Mouse (Mus musculus) lung, adult 2 months (tissue): ENCODE measurements at regions not wholly inside any gene's neighbourhood (a gene's known extent, or its start where the extent isn't known, plus 50 kb on each side); places are given as distances from the start of the nearest gene placed in this dataset.

ENCODE experiments used
- DNase-seq: peaks from one replicate; pipeline ENCODE4 v3.0.0; 2022
- H3K4me1 ChIP-seq: fragments of 200-500 bp; 2 replicates; pipeline ENCODE4 v1.6.1; 2011; ENCODE audit warnings: low read length; ENCODE audit not compliant: control insufficient read depth, insufficient read depth
- H3K4me3 ChIP-seq: fragments of 200-500 bp; replicated peaks from 2 replicates; pipeline ENCODE3; 2011; ENCODE audit warnings: low read depth, mild to moderate bottlenecking, control low read depth, low read length; ENCODE audit errors: extremely low read depth
- CTCF ChIP-seq: fragments of 200-500 bp; IDR thresholded peaks from 2 replicates; pipeline ENCODE4 v1.5.1; 2011; ENCODE audit warnings: mild to moderate bottlenecking, low read length, control low read depth; ENCODE audit not compliant: insufficient read depth
- POLR2A ChIP-seq: fragments of 200-500 bp; IDR thresholded peaks from 2 replicates; pipeline ENCODE4 v1.6.1; 2011; ENCODE audit warnings: low read depth, mild to moderate bottlenecking, control low read depth, low read length, borderline replicate concordance; ENCODE audit errors: extremely low read depth
- WGBS: fragments of 180-500 bp; shearing (Covaris S2); methylation state at CpG from one replicate; pipeline ENCODE4 v1.1.7; 2018; 5-methylcytosine and 5-hydroxymethylcytosine counted together

DNA sequence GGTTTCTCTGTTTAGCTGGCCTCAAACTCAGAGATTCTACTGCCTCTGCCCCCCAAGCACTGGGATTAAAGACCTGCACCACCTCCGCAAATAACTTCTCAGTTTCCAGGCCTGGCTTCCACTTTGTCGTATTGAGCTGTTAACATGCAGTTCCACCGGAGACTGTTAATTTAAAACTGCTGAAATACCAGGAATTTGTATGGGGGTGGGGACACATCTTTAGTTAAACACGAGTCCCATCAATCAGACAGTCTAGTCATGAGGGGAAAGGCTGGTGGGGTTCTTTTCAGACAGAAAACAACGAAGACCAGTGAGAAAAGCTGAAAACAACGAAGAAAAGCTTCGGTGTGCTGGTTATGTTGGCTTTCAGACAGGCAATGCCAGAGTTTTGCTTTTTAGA is 227.5 kb downstream of the Csl start:
- H3K4me3 ChIP-seq = no peak overlapping the region
- no peak for DNase-seq
- 79% methylated on average over 7 of the region's 7 CpGs for WGBS
- TF ChIP-seq CTCF (no peak), POLR2A (no peak)
- no peaks in the 10 kb centered on the region; the same call in 1 of the 2 replicates for H3K4me1 ChIP-seq

DNA sequence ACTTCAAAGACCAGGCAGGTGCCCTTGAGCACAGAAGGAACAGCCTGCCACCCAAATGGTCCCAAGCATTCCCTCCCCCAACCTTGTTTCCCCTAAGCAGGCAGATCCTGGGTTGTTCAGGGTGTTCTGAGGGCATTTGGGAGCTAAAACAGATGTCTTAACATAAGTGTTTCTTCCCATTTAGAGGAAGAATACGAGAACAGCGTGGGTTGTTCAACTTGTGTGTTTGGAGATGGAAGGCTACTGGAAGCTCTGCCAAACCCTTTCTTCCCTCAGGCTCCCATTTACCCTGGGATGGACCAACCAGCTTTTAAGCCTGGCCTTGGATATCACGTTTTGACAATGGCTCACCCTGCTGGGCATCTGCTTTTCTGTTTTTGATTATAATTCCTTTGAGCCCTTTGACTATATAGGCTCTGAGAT is 226.8 kb downstream of the Csl start:
- H3K4me3 ChIP-seq = no peak overlapping the region
- TF ChIP-seq CTCF (no peak), POLR2A (no peak)
- WGBS = 63% methylated on average over 3 of the region's 3 CpGs
- H3K4me1 ChIP-seq = no peaks in the 10 kb centered on the region; the same call in 1 of the 2 replicates
- DNase-seq = no peak

GRCm38 (mm10) chr10:99533468-99533867 is 226.0 kb downstream of the Csl start:
- 48% methylated on average over 4 of the region's 4 CpGs for WGBS
- DNase-seq = no peak
- no peak overlapping the region for H3K4me3 ChIP-seq
- TF ChIP-seq CTCF (no peak), POLR2A (no peak)
- H3K4me1 ChIP-seq = no peaks in the 10 kb centered on the region; the same call in 1 of the 2 replicates

DNA sequence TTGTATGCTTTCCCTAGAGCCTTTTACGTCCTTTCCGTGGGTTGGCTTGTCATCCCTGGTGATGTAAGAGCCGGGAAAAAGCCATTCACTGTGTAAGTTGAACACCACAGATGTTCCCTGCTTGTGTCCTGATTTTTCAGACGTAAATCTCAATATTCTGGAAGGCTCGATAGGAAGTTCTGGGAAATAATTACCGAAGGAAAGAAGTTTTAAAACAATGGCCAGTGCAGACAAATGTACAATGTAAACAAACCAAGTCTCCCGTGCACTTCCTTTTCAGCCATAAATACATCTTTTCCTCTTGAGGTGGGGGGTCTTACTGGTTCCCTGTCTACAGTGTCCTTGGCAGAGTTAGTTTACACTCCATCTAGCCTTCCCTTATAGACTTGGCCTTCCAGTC is 225.2 kb downstream of the Csl start:
- Histone ChIP-seq H3K4me3 (no peak overlapping the region), H3K4me1 (no peaks in the 10 kb centered on the region; the same call in 1 of the 2 replicates)
- 39% methylated on average over 7 of the region's 7 CpGs for WGBS
- no peak for TF ChIP-seq POLR2A
- TF ChIP-seq CTCF = no peak
- no peak for DNase-seq

GRCm38 (mm10) chr10:99538639-99539038 is 220.8 kb downstream of the Csl start:
- Histone ChIP-seq H3K4me1 (no peaks in the 10 kb centered on the region), H3K4me3 (no peak overlapping the region)
- 66% methylated on average over 5 of the region's 5 CpGs for WGBS
- TF ChIP-seq POLR2A = no peak
- no peak for TF ChIP-seq CTCF
- no peak for DNase-seq

- WGBS = 91% methylated on average over 4 of the region's 4 CpGs
- no peak for DNase-seq
- TF ChIP-seq POLR2A (no peak), CTCF (no peak)
- Histone ChIP-seq H3K4me3 (no peak overlapping the region), H3K4me1 (no peaks in the 10 kb centered on the region)
Measured at GRCm38 (mm10) chr10:99552373-99552772, 207.1 kb downstream of the Csl start.

DNA sequence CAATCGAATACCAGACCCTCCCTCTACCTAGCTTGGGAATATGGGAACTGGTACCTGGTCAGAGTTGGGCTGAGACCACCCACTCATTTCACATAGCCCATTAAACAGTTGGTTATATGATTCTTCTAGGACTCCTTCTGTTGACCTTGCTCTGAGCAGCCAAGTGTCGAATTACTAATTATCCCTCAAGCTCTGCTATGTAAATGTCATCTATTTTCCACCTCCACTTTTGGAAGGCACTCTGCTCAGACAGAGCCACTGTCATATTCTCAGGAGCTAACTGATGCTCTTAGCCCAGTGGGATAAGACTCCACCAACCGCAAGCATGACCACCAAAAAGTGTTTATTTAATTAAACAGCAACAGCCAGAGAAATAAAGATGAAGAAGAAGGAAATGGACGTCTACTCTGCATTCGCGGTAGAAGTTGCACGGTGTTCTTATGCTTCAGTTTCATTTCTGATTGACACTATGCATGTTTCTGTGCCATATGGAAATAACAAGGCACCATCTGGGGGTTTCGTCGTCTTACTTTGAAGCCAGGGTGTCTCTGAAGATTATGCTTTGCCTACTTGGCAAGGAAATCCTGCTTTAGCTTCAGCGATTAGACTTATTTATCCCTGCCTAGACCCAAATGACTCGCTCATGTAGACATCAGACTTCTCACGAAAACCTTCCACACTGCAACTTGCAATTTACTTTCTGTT is 206.5 kb downstream of the Csl start:
- Histone ChIP-seq H3K4me1 (no peaks in the 10 kb centered on the region), H3K4me3 (no peak overlapping the region)
- DNase-seq = no peak
- 88% methylated on average over 12 of the region's 12 CpGs for WGBS
- TF ChIP-seq CTCF (no peak), POLR2A (no peak)

DNA sequence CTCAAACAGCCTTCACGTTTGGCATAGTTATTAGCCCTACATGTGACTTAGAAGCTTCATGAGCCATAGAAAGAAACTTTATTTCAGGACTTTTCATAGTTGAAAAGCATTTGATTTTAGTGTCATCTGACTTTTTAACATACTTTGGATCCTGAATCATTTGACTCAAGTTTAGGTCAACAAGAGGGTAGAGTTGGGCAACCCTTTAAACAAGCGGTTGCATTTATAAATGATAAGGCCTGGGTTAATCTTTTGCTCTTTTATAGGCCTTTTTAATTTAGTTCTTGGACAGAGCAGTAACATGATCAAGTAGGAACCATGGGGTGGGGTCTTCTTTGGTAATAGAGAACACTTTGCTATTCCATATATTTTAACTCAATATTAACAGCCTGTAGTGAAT is 204.4 kb downstream of the Csl start:
- Histone ChIP-seq H3K4me3 (no peak overlapping the region), H3K4me1 (no peaks in the 10 kb centered on the region)
- TF ChIP-seq POLR2A = no peak
- no peak for TF ChIP-seq CTCF
- no peak for DNase-seq
- 81% methylated on average over 2 of the region's 2 CpGs for WGBS

DNA sequence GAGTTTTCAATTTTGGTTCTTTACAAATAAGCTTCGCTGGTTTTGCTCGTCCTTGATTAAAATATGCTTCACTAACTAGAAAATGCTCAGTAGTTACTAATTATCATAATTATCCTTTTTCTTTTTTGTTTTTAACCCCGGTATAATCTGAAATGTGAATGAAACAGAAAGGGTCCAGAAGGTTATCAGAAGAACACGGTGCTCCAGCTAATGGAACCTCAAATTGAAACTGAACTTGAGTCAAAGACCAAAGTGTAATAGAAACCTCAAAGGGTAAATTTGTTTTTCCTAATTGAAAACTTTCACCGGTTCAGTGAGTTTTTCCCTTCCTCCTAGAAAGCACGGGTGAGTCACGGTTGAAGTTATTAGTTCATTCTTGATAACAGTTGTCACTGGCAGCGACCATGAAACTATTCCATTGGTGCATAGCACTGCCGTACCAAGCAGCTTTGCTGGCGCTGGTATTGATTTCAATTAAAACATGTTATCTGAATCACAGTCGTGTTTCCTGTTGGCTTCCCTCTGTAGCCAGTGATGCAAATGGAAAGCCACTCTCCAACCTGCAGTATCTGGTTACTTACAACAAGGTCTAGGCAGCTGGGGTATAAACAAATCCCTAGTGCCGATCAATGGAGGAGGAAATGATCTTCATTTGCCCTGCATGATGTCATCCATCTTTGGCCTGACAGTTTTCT is 203.7 kb downstream of the Csl start:
- TF ChIP-seq CTCF (no peak), POLR2A (no peak)
- 51% methylated on average over 12 of the region's 12 CpGs for WGBS
- no peaks in the 10 kb centered on the region for H3K4me1 ChIP-seq
- no peak for DNase-seq
- H3K4me3 ChIP-seq = no peak overlapping the region

GRCm38 (mm10) chr10:99556353-99557036 is 203.0 kb downstream of the Csl start:
- Histone ChIP-seq H3K4me1 (no peaks in the 10 kb centered on the region), H3K4me3 (no peak overlapping the region)
- DNase-seq = no peak
- WGBS = 65% methylated on average over 11 of the region's 11 CpGs
- TF ChIP-seq CTCF = no peak
- TF ChIP-seq POLR2A = no peak
